Mouse (Mus musculus): ENCODE data around the gene E2f4. TPM values are rescaled to one million over a fixed set of nuclear protein-coding genes. Genes with fewer than 3 reads are reported as not detected.
A peak's percentile ranks its signal among the peaks of the same experiment; 100 is the strongest.
"Not testable (repeated sequence)": the region's sequence is repeated elsewhere in the genome, so short reads cannot be mapped to it uniquely, and the experiment has no call there.

E2f4 gene
- total RNA-seq, 4 experiments from 2014 or later, result 18.7 to 21.9 (median 21.4) TPM

DNA sequence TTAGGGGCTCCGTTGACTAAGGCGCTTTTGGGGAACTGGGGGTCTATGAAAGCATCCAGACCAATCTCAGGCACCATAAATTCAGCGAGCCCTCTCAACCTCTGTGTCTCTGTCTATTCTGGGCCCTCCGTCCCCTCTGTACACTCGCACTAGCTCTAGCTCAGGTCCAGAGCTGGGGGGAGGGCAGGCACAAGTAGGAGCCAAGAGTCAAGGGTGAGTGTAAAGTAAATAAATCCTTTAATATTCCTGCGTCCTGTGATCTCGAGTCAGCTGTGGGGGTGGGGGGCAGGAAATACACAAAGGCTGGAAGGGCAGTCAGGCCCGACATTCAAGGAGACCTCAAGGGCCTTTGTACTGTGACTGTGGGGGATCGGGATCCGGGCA is 28.4 kb upstream of the E2f4 start:
- no peak for DNase-seq (ENCODE audit: low spot score)

DNA sequence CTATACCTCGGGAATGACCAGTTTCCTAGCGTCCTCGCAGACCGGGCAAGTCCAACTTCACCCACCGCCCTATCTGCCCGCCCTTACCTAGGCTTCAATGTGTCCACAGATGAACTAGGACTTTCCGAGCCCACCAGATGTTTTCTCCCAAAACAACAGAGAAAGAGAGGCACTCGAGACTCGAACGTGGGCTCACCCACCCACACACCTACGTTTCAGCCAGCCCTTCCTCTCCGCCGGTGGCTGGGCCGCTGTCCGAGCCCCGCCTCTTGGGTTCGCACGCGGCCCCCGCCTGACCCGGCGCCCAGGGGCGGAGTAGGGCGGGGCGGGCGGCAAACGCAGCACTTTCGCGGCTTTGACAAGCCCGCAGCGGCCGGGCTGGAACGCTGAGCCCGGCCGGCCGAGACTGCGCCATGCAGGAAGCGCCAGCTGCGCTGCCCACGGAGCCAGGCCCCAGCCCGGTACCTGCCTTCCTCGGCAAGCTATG is 28.0 kb upstream of the E2f4 start, which contains the start of gene Hsf4:
TSS of gene Hsf4 (plus strand) at position 341 of the 487 bp plus-strand sequence.
- DNase-seq (ENCODE audit: low spot score), result peak; percentile 53

DNA sequence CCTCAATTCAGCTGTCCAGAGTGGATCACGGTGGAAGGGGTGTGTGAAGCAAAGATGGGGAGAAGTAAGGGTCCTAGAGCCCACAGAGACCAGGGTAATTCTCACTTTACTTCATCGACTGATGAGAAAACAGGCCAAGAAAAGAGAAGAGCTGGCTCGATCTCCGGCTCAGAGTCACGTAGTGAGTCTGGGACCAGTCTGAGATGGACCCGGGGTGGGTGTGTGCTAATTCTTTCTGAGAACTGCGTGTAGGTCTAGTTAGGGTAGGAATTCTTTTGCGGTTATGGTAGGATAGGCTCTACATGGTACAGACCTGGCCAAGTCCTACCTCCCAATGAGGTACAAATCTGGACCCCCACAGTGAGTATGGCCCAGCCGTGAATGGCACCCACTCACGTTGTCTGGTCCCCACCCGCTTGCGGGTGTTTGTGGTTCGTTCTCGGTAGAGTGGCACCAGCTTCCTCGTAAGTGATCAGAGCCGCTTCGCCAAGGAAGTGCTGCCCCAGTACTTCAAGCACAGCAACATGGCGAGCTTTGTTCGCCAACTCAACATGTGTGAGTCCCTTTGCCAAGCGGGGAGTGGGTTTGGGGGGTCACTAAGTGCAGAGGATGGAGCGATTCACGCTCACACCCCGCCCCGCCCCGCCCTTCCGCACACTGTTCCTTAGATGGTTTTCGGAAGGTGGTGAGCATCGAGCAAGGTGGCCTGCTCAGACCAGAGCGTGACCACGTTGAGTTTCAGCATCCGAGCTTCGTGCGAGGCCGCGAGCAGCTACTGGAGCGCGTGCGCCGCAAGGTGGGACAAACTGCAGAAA is 27.2 kb upstream of the E2f4 start:
- DNase-seq (ENCODE audit: low spot score), result no peak

DNA sequence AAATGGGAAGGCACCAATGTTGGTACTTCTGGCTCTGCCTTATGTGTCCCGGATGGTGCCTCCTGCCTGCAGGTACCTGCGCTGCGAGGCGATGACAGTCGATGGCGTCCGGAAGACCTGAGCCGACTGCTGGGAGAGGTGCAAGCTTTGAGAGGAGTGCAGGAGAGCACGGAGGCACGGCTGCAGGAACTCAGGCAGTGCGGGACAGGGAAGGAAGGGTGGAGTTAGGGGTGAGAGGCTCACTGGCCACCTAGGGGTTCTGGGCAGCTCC is 26.6 kb upstream of the E2f4 start:
- DNase-seq (ENCODE audit: low spot score), result no peak

DNA sequence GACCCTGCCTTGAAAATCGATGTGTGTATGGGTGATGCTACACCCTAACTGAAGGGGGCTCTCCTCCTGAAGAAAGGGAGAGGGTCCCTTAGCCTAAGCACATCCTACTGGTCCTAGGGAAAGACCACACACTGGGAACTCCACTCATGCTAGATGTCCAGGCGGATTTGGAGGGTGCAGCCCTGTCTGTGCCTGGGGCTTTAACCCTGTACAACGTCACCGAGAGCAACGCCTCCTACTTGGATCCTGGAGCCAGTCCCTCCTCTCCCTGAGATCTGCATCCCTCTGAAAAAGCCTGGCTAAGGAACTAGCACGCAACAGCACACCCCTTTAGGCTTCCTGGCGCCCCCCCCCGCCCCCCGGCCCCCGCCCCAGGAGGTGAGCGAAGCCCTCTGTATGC is 22.1 kb upstream of the E2f4 start:
- DNase-seq (ENCODE audit: low spot score), result no peak

DNA sequence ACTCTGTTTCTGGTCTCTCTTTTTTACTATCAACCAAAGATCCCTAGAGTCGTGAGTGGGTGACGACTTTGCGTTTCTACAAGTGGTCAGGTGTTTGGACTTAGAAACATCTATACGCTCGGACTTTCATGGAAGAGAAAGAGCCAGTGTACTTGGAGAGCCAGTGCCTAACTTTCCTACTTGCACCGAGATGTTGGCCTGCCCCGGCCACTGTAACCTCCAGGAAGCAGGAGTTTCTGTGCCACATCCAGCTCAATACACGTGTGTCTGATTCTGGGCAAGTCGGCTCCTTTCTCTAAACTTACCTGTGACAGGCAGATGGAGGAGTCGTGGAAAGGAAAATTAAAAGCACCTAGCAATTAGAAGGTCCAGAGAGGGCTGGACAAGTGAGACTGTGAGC is 21.6 kb upstream of the E2f4 start, which contains the start of gene Nol3:
TSS of gene Nol3 (plus strand) at position 301 of the 400 bp plus-strand sequence.
- DNase-seq (ENCODE audit: low spot score), result no peak

DNA sequence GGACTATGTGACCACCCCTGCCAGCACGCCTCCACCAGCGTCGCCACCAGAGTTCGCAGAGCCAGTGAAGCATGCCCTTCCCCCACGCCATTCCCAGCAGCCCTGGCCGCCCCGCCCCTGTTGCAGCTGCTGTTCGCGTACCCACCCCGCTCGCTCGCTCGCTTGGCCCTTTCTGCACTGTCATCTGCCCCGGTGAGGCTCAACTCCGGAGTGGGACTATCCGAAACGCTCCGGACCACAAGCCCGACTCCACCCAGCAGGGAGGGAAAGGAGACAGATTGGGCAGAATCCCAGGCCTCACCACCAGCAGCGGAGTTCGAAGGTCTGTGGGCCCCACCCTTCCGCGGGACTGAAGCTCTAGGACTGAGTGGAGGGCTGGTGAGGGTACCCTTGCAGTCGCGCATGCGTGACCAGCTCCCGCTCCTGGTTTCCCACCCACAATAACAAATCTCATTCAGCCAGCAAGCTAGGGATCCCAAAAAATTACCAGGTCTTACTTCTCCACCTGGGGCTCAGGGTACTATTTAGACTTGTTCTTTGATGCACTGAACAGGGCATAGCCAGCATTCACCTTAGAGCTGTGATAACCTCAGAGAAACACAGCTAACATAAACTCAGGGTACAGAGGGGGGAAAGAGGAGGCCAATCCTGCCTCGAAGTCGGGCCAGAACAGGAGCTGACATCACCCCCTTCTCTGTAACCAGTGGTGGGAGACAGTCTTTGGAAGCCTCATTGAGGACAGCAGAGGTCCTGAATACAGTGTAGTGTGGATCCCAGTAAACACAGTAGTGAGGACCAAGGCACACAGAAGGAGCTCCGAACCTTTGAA is 21.0 kb upstream of the E2f4 start:
- no peak for DNase-seq (ENCODE audit: low spot score)

DNA sequence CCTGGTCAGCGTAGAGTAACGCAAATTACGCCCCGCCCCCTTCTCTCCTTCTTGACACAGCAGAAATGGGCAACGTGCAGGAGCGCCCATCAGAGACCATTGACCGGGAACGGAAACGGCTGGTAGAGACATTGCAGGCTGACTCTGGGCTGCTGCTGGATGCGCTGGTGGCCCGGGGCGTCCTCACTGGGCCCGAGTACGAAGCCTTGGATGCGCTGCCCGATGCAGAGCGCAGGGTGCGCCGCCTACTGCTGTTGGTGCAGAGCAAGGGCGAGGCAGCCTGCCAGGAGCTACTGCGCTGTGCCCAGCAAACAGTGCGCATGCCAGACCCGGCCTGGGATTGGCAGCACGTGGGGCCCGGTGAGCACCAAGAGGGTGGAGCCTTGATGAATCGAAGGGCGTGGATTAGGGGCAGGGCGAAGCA is 18.5 kb upstream of the E2f4 start:
- DNase-seq (ENCODE audit: low spot score), result peak; percentile 72

DNA sequence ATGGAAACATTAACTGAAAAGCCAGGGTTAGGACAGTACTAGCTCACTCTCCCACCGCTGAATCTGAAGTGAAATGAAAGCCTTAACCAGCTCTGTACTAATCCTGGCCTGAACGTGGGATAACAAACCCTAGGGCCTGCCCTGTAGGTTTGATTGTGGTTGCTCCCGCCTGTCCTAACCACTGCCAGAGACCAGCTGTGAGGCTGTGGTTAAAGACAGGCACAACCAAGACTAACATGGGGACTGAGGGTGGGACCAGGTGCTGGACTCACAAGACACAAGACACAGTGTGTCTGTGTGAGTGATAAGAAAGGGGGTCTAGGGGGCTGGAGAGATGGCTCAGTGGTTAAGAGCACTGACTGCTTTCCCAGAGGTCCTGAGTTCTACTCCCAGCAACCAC is 16.9 kb upstream of the E2f4 start:
- no peak for DNase-seq (ENCODE audit: low spot score)

DNA sequence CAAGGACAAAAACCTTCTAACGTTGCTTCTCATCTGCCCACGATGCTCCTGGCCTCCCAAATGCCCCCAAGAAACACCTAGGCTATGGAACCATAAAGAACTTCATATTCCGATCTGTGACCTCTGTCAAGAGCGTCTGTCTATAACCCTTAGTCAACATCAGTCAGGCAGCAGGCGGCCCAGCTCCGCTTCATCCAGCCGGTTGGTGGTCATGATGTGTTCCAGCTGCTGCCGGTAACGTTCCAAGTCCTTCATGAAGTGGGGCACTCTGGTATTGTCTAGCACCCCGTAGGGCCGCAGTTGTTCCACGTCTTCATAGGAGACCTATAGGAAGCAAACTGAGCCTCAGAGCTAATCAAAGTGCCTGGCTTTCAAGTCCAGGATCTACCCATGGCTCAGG is 15.6 kb upstream of the E2f4 start:
- no peak for DNase-seq (ENCODE audit: low spot score)

DNA sequence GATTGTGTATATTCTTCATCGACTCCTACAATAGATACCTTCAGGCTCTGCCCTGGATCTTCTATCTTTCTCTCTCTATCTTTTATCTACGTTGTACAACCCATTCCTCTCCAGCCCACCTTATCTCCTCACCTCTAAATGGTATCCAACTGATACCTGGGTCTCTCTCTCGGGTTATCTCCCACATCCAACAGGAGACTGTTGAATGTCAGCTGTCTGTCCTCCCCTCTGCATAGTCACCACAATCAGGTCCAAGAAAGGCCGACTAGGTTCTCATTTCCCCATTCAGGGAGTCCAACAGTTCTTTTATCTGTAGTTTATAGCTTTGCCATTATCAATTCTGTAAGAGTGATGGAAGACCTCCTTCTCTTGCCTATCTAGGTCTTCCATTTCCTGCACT is 15.2 kb upstream of the E2f4 start:
- no peak for DNase-seq (ENCODE audit: low spot score)

DNA sequence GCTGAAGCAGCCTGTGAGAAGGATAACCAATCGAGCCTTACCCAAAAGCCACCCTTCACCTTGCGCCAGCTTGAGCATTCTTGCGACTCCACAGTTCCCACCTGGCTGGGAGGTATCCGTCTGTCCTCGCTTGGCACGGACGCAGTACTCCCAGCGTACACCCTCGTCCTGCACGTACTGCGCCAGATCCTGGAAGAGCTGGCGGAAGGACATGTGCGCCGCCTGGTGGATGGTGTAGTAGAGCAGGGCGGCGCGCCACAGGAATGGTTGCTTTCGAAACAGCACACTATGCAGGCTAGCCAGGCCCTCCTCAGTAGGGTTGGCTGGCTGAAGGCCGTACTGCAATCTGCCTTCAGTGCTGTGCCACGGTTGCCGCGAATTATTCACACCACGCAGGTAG is 14.4 kb upstream of the E2f4 start:
- no peak for DNase-seq (ENCODE audit: low spot score)

DNA sequence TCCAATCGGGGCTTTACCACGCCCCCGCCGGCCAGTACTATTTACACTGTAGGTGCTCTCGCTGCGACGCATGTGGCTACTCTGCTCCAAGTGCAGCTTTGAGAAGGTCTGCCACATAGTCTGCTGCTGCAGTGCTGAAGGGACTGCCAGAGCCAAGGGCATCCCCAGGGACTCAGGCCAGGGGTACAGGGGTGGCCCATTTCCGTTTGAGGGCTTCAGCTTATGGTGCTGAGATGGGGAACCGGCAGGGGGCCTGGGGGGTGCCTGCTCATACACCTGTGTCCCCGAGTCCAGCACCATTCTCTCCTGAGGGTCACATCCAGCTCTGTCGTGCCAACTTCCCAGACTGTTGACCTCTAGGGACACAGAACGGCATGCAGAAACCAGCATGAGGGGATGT is 11.9 kb upstream of the E2f4 start:
- DNase-seq (ENCODE audit: low spot score), result no peak

DNA sequence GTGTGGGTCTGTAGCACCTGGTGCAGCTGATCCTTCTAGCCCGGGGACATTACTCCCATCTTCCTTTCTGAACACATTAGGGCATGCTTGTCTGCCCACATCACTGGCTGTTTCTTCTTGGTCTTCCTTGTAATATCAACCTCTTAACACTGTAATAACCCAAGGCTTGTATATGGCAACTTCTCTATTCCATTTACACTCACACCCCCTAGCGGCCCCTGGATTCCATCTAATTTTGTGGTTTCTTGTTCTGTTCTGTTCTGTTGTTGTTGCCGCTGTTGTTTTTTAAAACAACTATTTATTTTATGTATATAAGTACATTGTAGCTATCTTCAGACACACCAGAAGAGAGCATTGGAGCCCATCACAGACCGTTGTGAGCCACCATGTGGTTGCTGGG is 10.6 kb upstream of the E2f4 start:
- DNase-seq (ENCODE audit: low spot score), result no peak

DNA sequence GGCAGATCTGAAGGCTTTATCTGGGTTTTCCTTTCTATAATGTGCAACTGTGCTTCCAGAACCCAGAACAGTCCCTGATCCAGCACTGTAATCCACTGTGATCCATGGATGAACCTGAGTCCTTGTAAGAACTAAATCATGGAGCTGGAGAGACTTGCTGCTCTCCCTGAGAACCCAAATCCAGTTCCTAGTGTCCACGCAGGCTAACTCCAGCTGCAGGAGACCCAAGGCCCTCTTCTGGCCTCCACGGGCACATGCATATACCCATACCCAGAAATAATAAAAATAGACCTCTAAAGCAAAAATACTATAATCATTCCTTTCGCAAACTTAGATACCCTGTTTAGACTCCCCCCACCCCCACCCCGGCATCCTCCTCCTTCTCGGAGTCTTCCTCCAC is 9.2 kb upstream of the E2f4 start:
- DNase-seq (ENCODE audit: low spot score), result no peak

DNA sequence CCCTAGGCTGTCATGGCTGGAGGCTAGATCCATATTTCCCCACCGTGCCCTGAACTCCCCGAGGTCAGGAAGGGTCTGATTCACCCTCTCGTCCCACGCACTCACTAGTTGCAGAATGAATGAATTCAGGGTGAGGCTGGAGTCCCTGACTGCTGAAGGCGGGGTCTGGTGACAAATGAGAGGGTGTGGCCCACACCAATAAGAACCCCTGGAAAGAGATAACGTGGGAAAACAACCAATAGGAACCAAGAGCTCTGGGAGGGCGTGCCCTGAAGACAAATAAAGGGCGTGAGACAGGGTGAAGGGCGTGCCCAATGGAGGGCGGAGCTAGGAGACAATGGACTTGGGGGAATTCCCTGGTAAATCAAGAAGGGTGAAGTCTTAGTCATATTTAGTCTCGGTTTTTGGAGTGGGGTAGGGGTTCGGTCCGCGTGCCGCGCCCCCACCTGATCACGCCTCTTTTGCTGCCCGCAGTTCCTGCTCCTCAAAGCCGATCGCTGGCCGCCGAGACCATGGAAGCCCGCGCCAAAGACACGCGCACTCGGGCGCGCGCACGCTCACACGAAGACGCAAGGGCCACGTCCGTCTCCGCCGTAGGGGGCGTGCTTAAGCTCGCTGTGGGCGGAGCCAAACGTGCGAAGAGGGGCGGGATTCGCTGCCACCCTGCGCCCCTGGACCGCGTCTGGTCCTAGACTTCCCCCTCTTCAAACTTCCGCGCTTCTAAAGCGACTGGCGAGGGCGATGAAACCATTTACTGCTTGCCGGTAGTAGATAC is 8.3 kb upstream of the E2f4 start:
- peak; percentile 89 for DNase-seq (ENCODE audit: low spot score)

DNA sequence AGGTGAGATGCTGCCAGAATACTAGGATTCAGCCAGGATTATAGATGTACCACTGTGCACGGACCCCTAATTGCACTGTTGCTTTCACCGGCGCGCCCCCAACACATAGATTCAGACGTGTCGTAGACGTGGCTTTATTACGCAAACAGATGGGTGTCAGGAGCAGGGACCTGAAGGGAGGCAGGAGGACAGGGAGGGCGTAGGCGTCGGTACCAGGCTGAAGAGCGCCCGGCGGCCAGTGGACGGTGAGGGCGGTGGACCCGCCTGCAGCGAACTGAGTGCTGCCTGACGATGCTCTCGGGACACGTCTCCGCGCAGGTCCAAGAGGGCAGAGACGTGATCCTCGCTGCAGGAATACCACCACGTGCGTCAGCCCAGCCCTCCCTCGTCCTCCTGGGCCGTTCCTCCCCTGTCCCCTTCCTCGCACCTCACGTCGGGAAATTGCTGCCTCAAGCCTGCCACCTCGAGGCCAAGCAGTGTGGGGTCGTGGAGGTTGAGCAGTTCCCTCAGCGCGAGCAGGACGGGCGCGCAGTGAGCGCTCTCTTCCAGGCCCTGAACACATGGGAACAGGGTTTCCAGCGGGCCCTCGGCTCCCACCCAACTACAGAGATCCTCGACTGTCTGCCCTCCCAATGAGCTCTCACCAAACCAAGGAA is 7.5 kb upstream of the E2f4 start, which contains the start of gene 4931428F04Rik:
TSS of gene 4931428F04Rik (minus strand) at position 60 of the 656 bp plus-strand sequence.
- no peak for DNase-seq (ENCODE audit: low spot score)

DNA sequence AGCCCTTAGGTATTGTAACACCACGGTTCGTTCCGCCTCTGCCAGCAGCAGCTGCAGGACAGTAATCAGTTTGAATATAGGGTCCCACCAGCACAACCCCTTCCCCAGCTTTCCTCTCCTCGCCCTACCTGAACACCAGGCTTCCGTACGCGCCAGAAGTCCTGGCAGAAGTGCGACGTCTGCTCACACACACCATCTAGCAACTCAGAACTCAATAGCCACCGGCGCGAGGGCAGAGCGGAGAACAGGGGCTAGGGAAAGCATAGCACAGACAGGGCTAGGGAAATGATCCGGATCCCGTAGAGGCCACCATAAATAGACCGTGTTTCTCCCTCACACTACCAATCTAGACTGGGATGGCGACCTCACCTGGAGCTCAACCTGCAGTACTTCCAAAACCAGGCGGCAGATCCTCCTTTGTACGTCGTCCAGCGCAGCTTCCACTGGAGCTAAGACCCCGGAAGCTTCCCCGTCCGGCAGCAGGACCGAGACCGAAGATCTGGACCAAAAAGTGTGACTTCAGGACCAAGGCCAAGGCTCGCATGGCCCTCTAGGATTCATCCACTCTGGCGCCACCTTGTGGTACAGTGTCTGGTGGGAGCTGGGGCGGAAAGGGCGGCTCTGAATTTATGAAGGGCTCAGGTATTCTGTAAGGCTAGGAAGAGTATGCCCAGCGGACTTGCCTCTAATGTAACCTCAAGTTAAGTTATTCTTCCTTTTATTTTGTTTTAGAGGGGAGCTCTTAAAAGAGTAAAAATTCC is 6.7 kb upstream of the E2f4 start:
- peak; percentile 85 for DNase-seq (ENCODE audit: low spot score)

DNA sequence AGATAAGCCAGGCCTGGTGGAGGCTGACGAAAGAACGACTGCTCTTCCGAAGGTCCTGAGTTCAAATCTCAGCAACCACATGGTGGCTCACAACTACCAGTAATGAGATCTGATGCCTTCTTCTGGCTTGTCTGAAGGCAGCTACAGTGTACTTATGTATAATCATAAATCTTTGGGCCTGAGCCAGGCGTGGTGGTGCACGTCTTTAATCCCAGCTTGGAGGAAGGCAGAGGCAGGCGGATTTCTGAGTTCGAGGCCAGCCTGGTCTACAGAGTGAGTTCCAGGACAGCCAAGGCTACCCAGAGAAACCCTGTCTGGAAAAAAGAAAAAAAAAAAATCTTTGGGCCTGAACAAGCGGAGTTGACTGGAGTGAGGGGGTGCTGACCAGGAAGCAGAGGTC is 6.1 kb upstream of the E2f4 start:
- not testable (repeated sequence) for DNase-seq (ENCODE audit: low spot score)

DNA sequence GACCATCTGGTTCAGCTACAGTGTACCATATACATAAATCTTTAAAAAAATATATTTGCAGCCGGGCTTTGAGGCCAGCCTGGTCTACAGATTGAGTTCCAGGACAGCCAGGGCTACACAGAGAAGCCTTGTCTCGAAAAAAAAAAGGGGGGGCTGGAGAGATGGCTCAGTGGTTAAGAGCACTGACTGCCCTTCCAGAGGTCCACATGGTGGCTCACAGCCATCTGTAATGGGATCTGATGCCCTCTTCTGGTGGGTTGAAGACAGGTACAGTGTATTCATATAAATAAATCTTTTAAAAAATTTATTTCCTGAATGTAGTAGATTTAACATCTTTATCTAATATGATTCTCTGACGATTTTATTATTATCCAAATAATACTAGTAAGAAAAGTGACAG is 5.7 kb upstream of the E2f4 start:
- not testable (repeated sequence) for DNase-seq (ENCODE audit: low spot score)

DNA sequence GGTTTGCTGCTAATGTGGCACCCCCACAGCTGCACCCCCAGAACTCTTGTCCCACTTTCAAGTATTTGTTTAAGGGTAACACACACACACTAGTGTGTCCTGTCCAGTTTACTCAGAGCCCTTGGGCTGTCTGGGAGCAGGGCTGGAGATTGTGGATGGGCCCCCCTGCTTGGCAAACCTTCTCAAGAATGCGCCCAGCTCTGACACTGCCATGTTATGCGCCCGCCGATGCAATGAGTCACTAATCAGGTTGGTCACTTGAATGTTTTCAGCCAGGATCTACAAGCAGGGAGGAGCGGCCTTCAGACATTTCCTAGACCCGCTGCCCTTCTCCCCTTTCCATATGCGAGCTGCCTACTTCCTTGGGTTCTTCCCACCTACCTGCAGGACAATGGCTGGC is 5.0 kb upstream of the E2f4 start:
- no peak for DNase-seq (ENCODE audit: low spot score)
